Mouse (Mus musculus): ENCODE results near the gene Bex1. TPM values are rescaled to one million over a fixed set of nuclear protein-coding genes. Genes with fewer than 3 reads are reported as not detected.

The Bex1 gene
- polyA plus RNA-seq, 1 experiment from 2014 or later: 195 TPM

- no peaks in the 10 kb centered on the region for H3K9me3 ChIP-seq (ENCODE audit: control insufficient read depth, low read length)
- H3K9ac ChIP-seq (replicated peaks; ENCODE audit: low read length): no peak overlapping the region
- no peak overlapping the region for H3K27ac ChIP-seq (replicated peaks; ENCODE audit: low read depth, low read length)
- H3K27me3 ChIP-seq (ENCODE audit: control insufficient read depth, insufficient read depth, low read length): no peaks in the 10 kb centered on the region
- no peak overlapping the region for H3K4me2 ChIP-seq (ENCODE audit: low read length)
- DNase-seq: peak; percentile 30
- H3K4me1 ChIP-seq (ENCODE audit: control insufficient read depth, insufficient read depth, low read length): no peaks in the 10 kb centered on the region
- no peak for ATAC-seq (ENCODE audit: low FRiP score, low TSS enrichment)
- H3K36me3 ChIP-seq (ENCODE audit: control insufficient read depth, insufficient read depth, low read length): no peaks in the 10 kb centered on the region
- H3K4me3 ChIP-seq (replicated peaks; ENCODE audit: low read depth, low read length): no peak overlapping the region
- WGBS: 59% methylated on average over 5 of the region's 5 CpGs
Observed at GRCm38 (mm10) chrX:136227768-136228167, 12.5 kb upstream of the Bex1 start.

DNA sequence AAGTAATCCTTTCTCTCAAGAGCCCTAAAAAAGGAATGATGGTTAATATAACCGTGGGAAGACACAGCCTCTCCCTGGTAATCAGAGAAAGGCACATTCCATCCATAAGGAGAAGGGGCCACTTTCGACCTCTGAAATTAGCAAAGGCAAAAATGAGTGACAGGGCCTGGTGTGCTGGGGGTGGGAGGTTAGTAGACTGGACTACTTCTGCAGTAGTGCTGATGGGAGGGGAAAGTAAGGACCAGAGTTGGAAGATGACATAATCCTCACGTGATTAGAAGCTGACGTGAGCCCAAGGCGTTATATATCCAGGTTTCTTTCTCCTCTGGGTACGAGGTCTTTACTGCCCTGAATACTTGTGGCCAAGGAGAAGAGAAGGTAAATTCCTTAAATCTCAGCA lies 8.4 kb upstream of the Bex1 start:
- H3K4me3 ChIP-seq (replicated peaks; ENCODE audit: low read depth, low read length): no peak overlapping the region
- no peak overlapping the region for H3K27ac ChIP-seq (replicated peaks; ENCODE audit: low read depth, low read length)
- H3K9me3 ChIP-seq (ENCODE audit: control insufficient read depth, low read length): no peaks in the 10 kb centered on the region
- H3K27me3 ChIP-seq (ENCODE audit: control insufficient read depth, insufficient read depth, low read length): no peaks in the 10 kb centered on the region
- no peak for DNase-seq
- H3K4me2 ChIP-seq (ENCODE audit: low read length): no peak overlapping the region
- H3K9ac ChIP-seq (replicated peaks; ENCODE audit: low read length): no peak overlapping the region
- no peaks in the 10 kb centered on the region for H3K36me3 ChIP-seq (ENCODE audit: control insufficient read depth, insufficient read depth, low read length)
- H3K4me1 ChIP-seq (ENCODE audit: control insufficient read depth, insufficient read depth, low read length): no peaks in the 10 kb centered on the region
- no peak for ATAC-seq (ENCODE audit: low FRiP score, low TSS enrichment)
- WGBS: 70% methylated on average over 6 of the region's 6 CpGs

DNA sequence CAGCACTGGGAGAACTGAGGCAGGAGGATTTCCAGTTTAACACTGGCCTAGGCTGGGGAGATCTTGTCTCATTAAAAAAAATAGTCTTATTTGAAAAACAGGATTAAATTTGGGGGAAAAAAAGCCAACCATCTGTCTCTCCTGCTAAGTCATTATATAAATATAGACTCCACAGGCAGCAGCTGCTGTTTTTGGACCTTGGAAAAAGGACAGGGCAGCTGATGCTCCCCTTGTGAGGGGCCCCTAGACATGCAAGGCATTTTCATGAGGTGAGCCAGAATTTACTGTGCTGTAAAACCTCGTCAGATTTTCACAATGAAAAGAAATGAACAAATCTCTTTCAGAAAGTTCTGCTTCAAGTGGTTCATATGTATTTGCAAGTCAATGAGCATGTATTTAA lies 990 bp upstream of the Bex1 start:
- no peak overlapping the region for H3K4me3 ChIP-seq (replicated peaks; ENCODE audit: low read depth, low read length)
- no peak overlapping the region for H3K4me2 ChIP-seq (ENCODE audit: low read length)
- no peaks in the 10 kb centered on the region for H3K27me3 ChIP-seq (ENCODE audit: control insufficient read depth, insufficient read depth, low read length)
- ATAC-seq (ENCODE audit: low FRiP score, low TSS enrichment) (no peak), DNase-seq (peak; percentile 7)
- H3K4me1 ChIP-seq (ENCODE audit: control insufficient read depth, insufficient read depth, low read length): no peaks in the 10 kb centered on the region
- no peaks in the 10 kb centered on the region for H3K9me3 ChIP-seq (ENCODE audit: control insufficient read depth, low read length)
- H3K27ac ChIP-seq (replicated peaks; ENCODE audit: low read depth, low read length): no peak overlapping the region
- H3K36me3 ChIP-seq (ENCODE audit: control insufficient read depth, insufficient read depth, low read length): no peaks in the 10 kb centered on the region
- no peak overlapping the region for H3K9ac ChIP-seq (replicated peaks; ENCODE audit: low read length)
- WGBS: 42% methylated on average over 1 of the region's 1 CpGs

- Histone ChIP-seq H3K9me3 (ENCODE audit: control insufficient read depth, low read length) (no peaks in the 10 kb centered on the region), H3K27me3 (ENCODE audit: control insufficient read depth, insufficient read depth, low read length) (no peaks in the 10 kb centered on the region), H3K27ac (replicated peaks; ENCODE audit: low read depth, low read length) (no peak overlapping the region), H3K4me2 (ENCODE audit: low read length) (no peak overlapping the region), H3K4me1 (ENCODE audit: control insufficient read depth, insufficient read depth, low read length) (no peaks in the 10 kb centered on the region), H3K36me3 (ENCODE audit: control insufficient read depth, insufficient read depth, low read length) (no peaks in the 10 kb centered on the region), H3K4me3 (replicated peaks; ENCODE audit: low read depth, low read length) (no peak overlapping the region), H3K9ac (replicated peaks; ENCODE audit: low read length) (no peak overlapping the region)
- WGBS: 74% methylated on average over 2 of the region's 2 CpGs
- no peak for ATAC-seq (ENCODE audit: low FRiP score, low TSS enrichment)
- DNase-seq: no peak
Observed at GRCm38 (mm10) chrX:136213396-136213795, 1.9 kb downstream of the Bex1 start.

- Histone ChIP-seq H3K9ac (replicated peaks; ENCODE audit: low read length) (no peak overlapping the region), H3K27ac (replicated peaks; ENCODE audit: low read depth, low read length) (no peak overlapping the region), H3K4me3 (replicated peaks; ENCODE audit: low read depth, low read length) (no peak overlapping the region), H3K4me1 (ENCODE audit: control insufficient read depth, insufficient read depth, low read length) (no peaks in the 10 kb centered on the region), H3K4me2 (ENCODE audit: low read length) (no peak overlapping the region), H3K27me3 (ENCODE audit: control insufficient read depth, insufficient read depth, low read length) (no peaks in the 10 kb centered on the region; the same call in 1 of the 2 replicates), H3K9me3 (ENCODE audit: control insufficient read depth, low read length) (no peaks in the 10 kb centered on the region), H3K36me3 (ENCODE audit: control insufficient read depth, insufficient read depth, low read length) (no peaks in the 10 kb centered on the region)
- no peak for ATAC-seq (ENCODE audit: low FRiP score, low TSS enrichment)
- DNase-seq: no peak
- WGBS: 85% methylated on average over 6 of the region's 6 CpGs
Observed at GRCm38 (mm10) chrX:136204406-136204805, 10.9 kb downstream of the Bex1 start.

- Histone ChIP-seq H3K27me3 (ENCODE audit: control insufficient read depth, insufficient read depth, low read length) (no peaks in the 10 kb centered on the region; the same call in 1 of the 2 replicates), H3K36me3 (ENCODE audit: control insufficient read depth, insufficient read depth, low read length) (no peaks in the 10 kb centered on the region), H3K9me3 (ENCODE audit: control insufficient read depth, low read length) (no peaks in the 10 kb centered on the region), H3K4me2 (ENCODE audit: low read length) (peak within 1 kb of the TSS; percentile 55), H3K9ac (replicated peaks; ENCODE audit: low read length) (peak within 1 kb of the TSS; percentile 54), H3K4me1 (ENCODE audit: control insufficient read depth, insufficient read depth, low read length) (no peaks in the 10 kb centered on the region), H3K27ac (replicated peaks; ENCODE audit: low read depth, low read length) (peak within 1 kb of the TSS; percentile 73), H3K4me3 (replicated peaks; ENCODE audit: low read depth, low read length) (peak within 1 kb of the TSS; percentile 46)
- ATAC-seq (ENCODE audit: low FRiP score, low TSS enrichment): peak; percentile 88
- DNase-seq: peak; percentile 79
- WGBS: 28% methylated on average over 9 of the region's 9 CpGs
Observed at GRCm38 (mm10) chrX:136203664-136204066, 11.6 kb downstream of the Bex1 start, which contains the start of gene Tceal5. TSS of gene Tceal5 (minus strand) at chrX:136203876.

DNA sequence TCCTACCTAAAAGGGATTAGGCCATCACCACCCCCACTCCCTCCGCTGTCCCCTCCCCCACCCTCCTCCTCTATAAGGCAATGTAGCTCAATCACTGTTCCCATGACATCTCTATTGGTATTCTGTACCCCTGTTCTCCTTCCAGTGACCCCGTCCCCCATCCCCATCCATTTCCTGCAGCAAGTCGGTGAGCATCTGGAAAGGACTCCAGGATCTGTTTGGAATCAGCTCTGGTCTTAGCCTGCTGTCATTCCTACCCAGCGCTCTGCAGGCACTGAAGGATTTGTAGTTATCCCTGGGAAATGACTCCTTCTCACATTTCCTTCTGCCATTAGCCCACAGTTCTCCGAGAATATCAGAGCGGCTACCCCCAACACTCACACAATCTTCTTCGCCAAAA lies 12.1 kb downstream of the Bex1 start:
- H3K27ac ChIP-seq (replicated peaks; ENCODE audit: low read depth, low read length): peak overlapping the region; percentile 73
- H3K27me3 ChIP-seq (ENCODE audit: control insufficient read depth, insufficient read depth, low read length): no peaks in the 10 kb centered on the region; the same call in 1 of the 2 replicates
- peak overlapping the region; percentile 55 for H3K4me2 ChIP-seq (ENCODE audit: low read length)
- H3K4me3 ChIP-seq (replicated peaks; ENCODE audit: low read depth, low read length): peak overlapping the region; percentile 46
- H3K4me1 ChIP-seq (ENCODE audit: control insufficient read depth, insufficient read depth, low read length): no peaks in the 10 kb centered on the region
- DNase-seq (no peak), ATAC-seq (ENCODE audit: low FRiP score, low TSS enrichment) (peak; percentile 11; the same call in 1 of the 2 replicates)
- peak overlapping the region; percentile 54 for H3K9ac ChIP-seq (replicated peaks; ENCODE audit: low read length)
- no peaks in the 10 kb centered on the region for H3K9me3 ChIP-seq (ENCODE audit: control insufficient read depth, low read length)
- WGBS: 22% methylated on average over 7 of the region's 7 CpGs
- no peaks in the 10 kb centered on the region for H3K36me3 ChIP-seq (ENCODE audit: control insufficient read depth, insufficient read depth, low read length)

DNA sequence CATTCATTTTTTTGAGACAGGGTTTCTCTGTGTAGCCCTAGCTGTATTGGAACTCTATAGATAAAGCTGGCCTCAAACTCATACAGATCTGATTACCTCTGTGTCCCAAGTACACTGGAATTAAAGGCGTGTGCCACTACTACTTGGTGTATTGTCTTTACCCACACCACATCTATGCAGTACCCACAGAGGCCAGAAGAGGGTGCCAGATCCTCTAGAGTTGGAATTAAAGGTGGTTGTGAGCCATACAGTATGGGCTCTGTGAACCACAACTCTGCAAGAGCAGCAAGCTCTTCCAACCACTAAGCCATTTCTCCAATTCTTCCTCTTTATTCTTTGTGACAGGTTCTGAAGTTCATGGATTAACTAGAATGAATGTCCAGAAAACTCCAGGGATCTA lies 18.4 kb downstream of the Bex1 start:
- ATAC-seq (ENCODE audit: low FRiP score, low TSS enrichment) (no peak), DNase-seq (peak; percentile 21)
- H3K4me1 ChIP-seq (ENCODE audit: control insufficient read depth, insufficient read depth, low read length): no peaks in the 10 kb centered on the region
- H3K27me3 ChIP-seq (ENCODE audit: control insufficient read depth, insufficient read depth, low read length): no peaks in the 10 kb centered on the region
- no peak overlapping the region for H3K4me3 ChIP-seq (replicated peaks; ENCODE audit: low read depth, low read length)
- no peak overlapping the region for H3K4me2 ChIP-seq (ENCODE audit: low read length)
- WGBS: 48% methylated on average over 1 of the region's 1 CpGs
- no peak overlapping the region for H3K27ac ChIP-seq (replicated peaks; ENCODE audit: low read depth, low read length)
- H3K9ac ChIP-seq (replicated peaks; ENCODE audit: low read length): no peak overlapping the region
- no peaks in the 10 kb centered on the region for H3K9me3 ChIP-seq (ENCODE audit: control insufficient read depth, low read length)
- H3K36me3 ChIP-seq (ENCODE audit: control insufficient read depth, insufficient read depth, low read length): no peaks in the 10 kb centered on the region

GRCm38 (mm10) chrX:136195193-136195944 lies 19.9 kb downstream of the Bex1 start:
- no peak overlapping the region for H3K9ac ChIP-seq (replicated peaks; ENCODE audit: low read length)
- no peak for DNase-seq
- H3K27ac ChIP-seq (replicated peaks; ENCODE audit: low read depth, low read length): no peak overlapping the region
- no peak overlapping the region for H3K4me2 ChIP-seq (ENCODE audit: low read length)
- ATAC-seq (ENCODE audit: low FRiP score, low TSS enrichment): no peak
- 83% methylated on average over 16 of the region's 16 CpGs for WGBS
- no peaks in the 10 kb centered on the region for H3K36me3 ChIP-seq (ENCODE audit: control insufficient read depth, insufficient read depth, low read length)
- no peaks in the 10 kb centered on the region for H3K4me1 ChIP-seq (ENCODE audit: control insufficient read depth, insufficient read depth, low read length)
- no peaks in the 10 kb centered on the region for H3K27me3 ChIP-seq (ENCODE audit: control insufficient read depth, insufficient read depth, low read length)
- H3K4me3 ChIP-seq (replicated peaks; ENCODE audit: low read depth, low read length): no peak overlapping the region
- H3K9me3 ChIP-seq (ENCODE audit: control insufficient read depth, low read length): no peaks in the 10 kb centered on the region

Data from midbrain, embryonic 14.5 days (tissue).